Mouse (Mus musculus) kidney, adult 2 months (tissue): ENCODE measurements at regions not wholly inside any gene's neighbourhood (a gene's known extent, or its start where the extent isn't known, plus 50 kb on each side); places are given as distances from the start of the nearest gene placed in this dataset.

Source experiments
- CTCF ChIP-seq: fragments of 200-500 bp; conservative IDR thresholded peaks from 2 replicates; pipeline ENCODE4 v1.5.1; 2011; ENCODE audit warnings: low read depth, mild to moderate bottlenecking, control low read depth, low read length, moderate library complexity, mixed read lengths; ENCODE audit not compliant: insufficient read depth, insufficient read length
- POLR2A ChIP-seq: fragments of 200-500 bp; IDR thresholded peaks from one replicate; pipeline ENCODE4 v1.6.1; 2011; ENCODE audit warnings: low read depth, low read length, control low read depth

DNA sequence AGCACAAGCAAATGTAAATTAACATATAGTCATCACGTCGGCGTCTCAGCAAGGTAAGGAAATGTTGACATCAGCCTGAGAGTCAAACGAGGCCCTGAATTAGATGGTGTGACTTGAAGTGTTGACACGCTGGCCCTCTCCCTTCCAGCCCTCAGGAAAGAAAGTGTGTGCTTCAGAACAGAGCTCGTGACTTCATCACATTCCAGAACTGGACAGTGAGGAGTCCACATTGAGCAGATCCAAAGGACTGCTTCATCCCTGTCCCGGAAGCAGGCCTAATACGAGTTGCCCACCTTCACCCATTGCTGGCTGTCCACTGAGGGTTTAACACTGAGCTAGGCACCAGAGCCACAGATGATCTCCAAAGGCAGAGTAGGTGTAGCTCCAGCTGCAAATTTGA lies 54.0 kb upstream of the Zfp703 start:
- TF ChIP-seq CTCF: no peak
- no peak for TF ChIP-seq POLR2A
